Mouse (Mus musculus) limb, embryonic 15.5 days (tissue): ENCODE results near the gene Pi4k2b. TPM values are rescaled to one million over a fixed set of nuclear protein-coding genes. Genes with fewer than 3 reads are reported as not detected.

Experiments
- ATAC-seq: fragments of 200-750 bp; cut with Nextera tagmentation; 2 replicates; pipeline ENCODE4 v1.8.0; 2017; ENCODE audit warnings: low read depth, moderate TSS enrichment; ENCODE audit not compliant: insufficient number of reproducible peaks, low FRiP score, low TSS enrichment
- H3K27ac ChIP-seq: fragments of 300-500 bp; sonication (generic); 2 replicates; pipeline ENCODE4 v1.5.1; 2015; ENCODE audit warnings: moderate library complexity, mild to moderate bottlenecking, inconsistent platforms
- H3K27me3 ChIP-seq: fragments of 300-500 bp; sonication (generic); 2 replicates; pipeline ENCODE4 v1.6.1; 2015; ENCODE audit warnings: inconsistent platforms
- H3K36me3 ChIP-seq: fragments of 300-500 bp; sonication (generic); 2 replicates; pipeline ENCODE4 v1.6.1; 2015; ENCODE audit warnings: inconsistent platforms
- H3K4me1 ChIP-seq: fragments of 300-500 bp; sonication (generic); 2 replicates; pipeline ENCODE4 v1.6.1; 2015; ENCODE audit warnings: inconsistent platforms
- H3K4me2 ChIP-seq: fragments of 300-500 bp; sonication (generic); 2 replicates; pipeline ENCODE4 v1.6.1; 2015; ENCODE audit warnings: mild to moderate bottlenecking, inconsistent platforms
- H3K4me3 ChIP-seq: fragments of 300-500 bp; sonication (generic); 2 replicates; pipeline ENCODE4 v1.5.1; 2015; ENCODE audit warnings: mild to moderate bottlenecking, inconsistent platforms
- H3K9ac ChIP-seq: fragments of 300-500 bp; sonication (generic); 2 replicates; pipeline ENCODE4 v1.6.1; 2015; ENCODE audit warnings: inconsistent platforms
- H3K9me3 ChIP-seq: fragments of 300-500 bp; sonication (generic); 2 replicates; pipeline ENCODE4 v1.6.1; 2016; ENCODE audit warnings: inconsistent platforms
- WGBS: fragments of 180-500 bp; shearing (Covaris S2); methylation state at CpG from one replicate; pipeline ENCODE4 v1.1.7; 2015; 5-methylcytosine and 5-hydroxymethylcytosine counted together
- polyA plus RNA-seq: library from polyadenylated mRNA; unstranded; fragments of >200 nt; fragmentation: Nextera tagmentation; extraction: Ambion mirVana; gene quantifications from 2 replicates; pipeline ENCODE4 v1.2.1, GENCODE M21; 2015

Pi4k2b gene
- polyA plus RNA-seq, 1 experiment from 2014 or later, result 19.0 TPM

DNA sequence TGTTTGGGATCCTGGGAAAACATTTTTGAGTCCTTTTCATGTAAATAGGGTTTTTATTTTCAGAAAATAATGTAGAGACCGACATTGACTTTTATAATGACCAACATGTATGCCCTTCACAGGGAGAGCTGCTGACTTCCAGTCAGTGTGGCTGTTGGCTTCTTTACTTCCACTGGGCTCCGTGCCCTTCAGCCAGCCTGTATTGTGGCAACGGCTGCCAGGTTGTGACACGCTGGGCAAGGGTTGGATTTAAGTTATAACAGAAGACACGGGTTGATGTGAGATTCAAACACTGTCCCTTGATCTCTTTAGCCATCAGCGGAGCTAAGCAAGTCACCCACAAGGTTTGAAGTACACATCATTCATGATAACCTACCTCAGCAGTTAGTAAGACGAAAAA lies 77.3 kb downstream of the Pi4k2b start:
- Histone ChIP-seq H3K9me3 (no peaks in the 10 kb centered on the region), H3K4me2 (no peak overlapping the region), H3K27me3 (no peaks in the 10 kb centered on the region), H3K36me3 (peaks cover 38% of the 10 kb centered on the region), H3K4me1 (no peaks in the 10 kb centered on the region), H3K9ac (no peak overlapping the region), H3K27ac (no peak overlapping the region), H3K4me3 (no peak overlapping the region)
- no peak for ATAC-seq
- 93% methylated on average over 7 of the region's 7 CpGs for WGBS

Other genes with a start within 250 kb of the Pi4k2b start
- 2.9 and 3.2 TPM in 2 replicates for gene Lgi2, start 175.1 kb upstream of the Pi4k2b start, polyA plus RNA-seq
- gene Sepsecs, start 71.9 kb upstream of the Pi4k2b start, polyA plus RNA-seq, result 7.9 and 8.5 TPM in 2 replicates
- 12.6 and 14.6 TPM in 2 replicates for gene Zcchc4, start 33.8 kb downstream of the Pi4k2b start, polyA plus RNA-seq
- 106 TPM in 2 replicates for gene Anapc4, start 92.4 kb downstream of the Pi4k2b start, polyA plus RNA-seq